Mouse (Mus musculus) liver, embryonic 11.5 days (tissue): ENCODE results near the gene 9130213A22Rik. TPM values are rescaled to one million over a fixed set of nuclear protein-coding genes. Genes with fewer than 3 reads are reported as not detected.
A peak's percentile ranks its signal among the peaks of the same experiment; 100 is the strongest.

Source experiments
- ATAC-seq: fragments of 200-750 bp; cut with Nextera tagmentation; replicated peaks from 2 replicates; pipeline ENCODE4 v1.8.0; 2017; ENCODE audit warnings: moderate number of reproducible peaks, mild to moderate bottlenecking, moderate TSS enrichment, moderate library complexity; ENCODE audit not compliant: low FRiP score
- DNase-seq: peaks from one replicate; pipeline ENCODE4 v3.0.0-alpha.2; 2017; ENCODE audit warnings: low spot score
- H3K27ac ChIP-seq: fragments of 300-500 bp; sonication (generic); 2 replicates; pipeline ENCODE4 v1.5.1; 2014; ENCODE audit warnings: mild to moderate bottlenecking, low read depth, low read length, control low read depth
- H3K27me3 ChIP-seq: fragments of 300-500 bp; sonication (generic); replicated peaks from 2 replicates; pipeline ENCODE4 v1.6.1; 2014; ENCODE audit warnings: low read length, mixed read lengths; ENCODE audit not compliant: control insufficient read depth, insufficient read depth
- H3K36me3 ChIP-seq: fragments of 300-500 bp; sonication (generic); 2 replicates; pipeline ENCODE4 v1.6.1; 2014; ENCODE audit warnings: mild to moderate bottlenecking, low read length, moderate library complexity, mixed read lengths; ENCODE audit not compliant: control insufficient read depth, insufficient read depth
- H3K4me1 ChIP-seq: fragments of 300-500 bp; sonication (generic); replicated peaks from 2 replicates; pipeline ENCODE4 v1.6.1; 2014; ENCODE audit warnings: low read length, mixed read lengths; ENCODE audit not compliant: control insufficient read depth, insufficient read depth
- H3K4me2 ChIP-seq: fragments of 300-500 bp; sonication (generic); 2 replicates; pipeline ENCODE4 v1.6.1; 2014; ENCODE audit warnings: mild to moderate bottlenecking, control low read depth, moderate library complexity
- H3K4me3 ChIP-seq: fragments of 300-500 bp; sonication (generic); 2 replicates; pipeline ENCODE4 v1.5.1; 2014; ENCODE audit warnings: low read depth, low read length, control low read depth
- H3K9ac ChIP-seq: fragments of 300-500 bp; sonication (generic); 2 replicates; pipeline ENCODE4 v1.6.1; 2014; ENCODE audit warnings: low read depth, low read length, control low read depth
- H3K9me3 ChIP-seq: fragments of 300-500 bp; sonication (generic); 2 replicates; pipeline ENCODE4 v1.6.1; 2016; ENCODE audit warnings: low read length, inconsistent platforms, mixed read lengths; ENCODE audit not compliant: control insufficient read depth
- WGBS: fragments of 180-500 bp; shearing (Covaris S2); extraction: QIAGEN DNeasy Blood & Tissue Kit; methylation state at CpG from one replicate; pipeline ENCODE4 v1.1.7; 2014; 5-methylcytosine and 5-hydroxymethylcytosine counted together
- polyA plus RNA-seq: library from polyadenylated mRNA; unstranded; fragments of >200 nt; fragmentation: Nextera tagmentation; extraction: Ambion mirVana; gene quantifications from 2 replicates; pipeline ENCODE4 v1.2.1, GENCODE M21; 2014

Gene 9130213A22Rik
- polyA plus RNA-seq, 1 experiment from 2014 or later, result 0.10 TPM

DNA sequence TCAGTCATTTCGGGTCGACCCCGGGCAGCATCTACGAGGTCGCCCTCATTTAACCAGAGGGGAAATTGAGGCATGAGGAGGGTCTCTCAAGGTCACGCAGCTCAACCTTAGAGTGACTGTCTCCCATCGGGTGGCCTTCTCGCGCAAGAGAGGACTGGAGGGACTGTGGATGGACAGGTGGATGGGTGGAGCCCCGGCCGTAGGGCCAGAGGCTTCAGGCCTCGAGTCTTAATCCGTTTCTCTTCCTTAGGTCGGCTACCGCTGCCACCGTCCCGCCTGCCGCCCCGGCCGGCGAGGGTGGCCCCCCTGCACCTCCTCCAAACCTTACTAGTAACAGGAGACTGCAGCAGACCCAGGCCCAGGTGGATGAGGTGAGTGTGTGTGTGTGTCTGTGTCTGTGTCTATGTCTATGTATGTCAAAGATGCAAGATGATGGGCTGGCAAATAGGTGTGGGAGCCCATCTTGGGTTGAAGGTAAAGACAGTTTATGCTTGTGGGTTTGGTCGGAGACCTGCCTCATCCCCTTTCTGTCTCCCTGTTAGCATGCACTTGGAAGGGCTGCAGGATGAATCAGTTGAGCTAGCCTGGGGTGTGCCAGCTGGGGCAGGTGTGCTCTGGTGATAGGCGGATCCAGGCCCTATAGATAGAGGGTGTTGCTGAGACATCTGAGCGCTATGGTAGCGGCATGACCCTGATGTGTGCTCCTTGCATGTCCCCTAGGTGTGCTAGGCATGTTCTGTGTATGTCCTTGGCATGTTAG lies 33.4 kb downstream of the 9130213A22Rik start:
- WGBS, result 7% methylated on average over 25 of the region's 25 CpGs

DNA sequence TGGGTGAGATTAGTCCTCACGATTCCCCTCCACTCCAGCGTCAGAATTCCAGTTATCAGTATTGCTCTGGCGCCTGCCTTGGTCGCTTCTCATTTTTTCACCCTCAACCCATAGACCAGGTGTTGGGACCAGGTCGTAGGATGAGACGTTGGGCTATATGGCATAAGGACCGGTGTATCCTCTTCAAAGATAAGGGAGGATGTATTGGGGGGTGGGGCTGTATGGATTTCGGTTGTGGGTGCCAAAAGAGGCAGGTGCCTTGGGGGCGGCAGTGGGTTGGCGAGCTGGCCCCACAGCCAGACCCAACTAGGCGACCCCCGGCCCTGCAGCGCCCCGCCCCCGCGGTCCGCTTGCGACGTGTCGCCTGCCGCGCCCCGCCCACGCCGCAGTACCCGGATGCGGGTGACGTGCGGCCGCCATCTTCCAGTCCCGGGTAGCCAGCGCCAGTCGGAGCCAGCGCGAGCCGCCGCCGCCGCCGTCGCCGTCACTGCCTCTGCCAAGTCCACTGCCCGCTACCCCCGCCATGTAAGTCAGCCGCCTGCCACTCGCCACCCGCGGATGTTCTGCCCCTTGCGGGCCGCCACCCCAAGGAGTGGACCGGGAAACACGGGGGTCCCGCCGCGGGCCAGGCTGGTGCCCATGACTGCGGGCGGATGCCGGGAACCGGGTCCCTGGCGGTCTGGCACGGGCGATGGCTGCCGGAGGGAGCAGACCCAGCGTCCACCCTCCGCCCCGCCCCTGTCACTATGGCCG lies 34.1 kb downstream of the 9130213A22Rik start, which contains the start of gene Vamp2:
TSS of gene Vamp2 (plus strand) at position 388 of the 753 bp plus-strand sequence.
- peak within 1 kb of the TSS; percentile 84 for H3K4me2 ChIP-seq
- H3K4me1 ChIP-seq, result peaks cover 20% of the 10 kb centered on the region
- no peaks in the 10 kb centered on the region for H3K27me3 ChIP-seq
- ATAC-seq (peak; percentile 76), DNase-seq (peak; percentile 90)
- peak within 1 kb of the TSS; percentile 97 for H3K9ac ChIP-seq
- H3K4me3 ChIP-seq, result peak within 1 kb of the TSS; percentile 91
- peaks cover 14% of the 10 kb centered on the region for H3K36me3 ChIP-seq
- H3K9me3 ChIP-seq, result no peaks in the 10 kb centered on the region
- under 1% methylated on average over 58 of the region's 67 CpGs for WGBS
- H3K27ac ChIP-seq, result peak within 1 kb of the TSS; percentile 89

More for the DNA sequence above, 33.4 kb downstream of the 9130213A22Rik start:
- ATAC-seq (peak; percentile 74), DNase-seq (peak; percentile 52)
- Histone ChIP-seq H3K4me1 (peaks cover 20% of the 10 kb centered on the region), H3K9me3 (no peaks in the 10 kb centered on the region), H3K27me3 (no peaks in the 10 kb centered on the region), H3K4me2 (peak overlapping the region; percentile 84), H3K9ac (peak overlapping the region; percentile 97), H3K4me3 (peak overlapping the region; percentile 91), H3K36me3 (peaks cover 14% of the 10 kb centered on the region), H3K27ac (peak overlapping the region; percentile 89)

DNA sequence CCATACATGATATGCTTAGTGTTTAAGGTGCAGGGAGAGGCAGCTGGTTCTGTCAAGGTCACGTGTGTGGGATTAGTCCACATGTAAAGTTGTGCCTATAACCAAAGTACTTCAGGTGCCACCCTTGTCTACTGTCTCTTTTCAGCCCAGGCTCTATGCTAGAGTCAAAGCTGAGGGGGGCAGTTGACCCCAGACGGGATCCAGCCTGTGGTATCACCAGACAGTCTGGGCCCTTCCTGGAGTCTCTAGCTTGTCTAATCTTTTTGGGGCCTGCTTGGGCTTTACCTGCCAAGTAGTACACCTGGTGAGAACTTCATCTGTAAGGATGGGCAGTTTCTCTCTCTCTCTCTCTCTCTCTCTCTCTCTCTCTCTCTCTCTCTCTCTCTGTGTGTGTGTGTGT lies 34.8 kb downstream of the 9130213A22Rik start:
- 57% methylated on average over 2 of the region's 2 CpGs for WGBS
- peak overlapping the region; percentile 97 for H3K9ac ChIP-seq
- ATAC-seq (no peak), DNase-seq (no peak)
- H3K27ac ChIP-seq, result no peak overlapping the region
- peak overlapping the region; percentile 84 for H3K4me2 ChIP-seq
- H3K4me3 ChIP-seq, result peak overlapping the region; percentile 91
- H3K27me3 ChIP-seq, result no peaks in the 10 kb centered on the region
- H3K36me3 ChIP-seq, result peaks cover 12% of the 10 kb centered on the region
- peaks cover 20% of the 10 kb centered on the region for H3K4me1 ChIP-seq
- no peaks in the 10 kb centered on the region for H3K9me3 ChIP-seq

DNA sequence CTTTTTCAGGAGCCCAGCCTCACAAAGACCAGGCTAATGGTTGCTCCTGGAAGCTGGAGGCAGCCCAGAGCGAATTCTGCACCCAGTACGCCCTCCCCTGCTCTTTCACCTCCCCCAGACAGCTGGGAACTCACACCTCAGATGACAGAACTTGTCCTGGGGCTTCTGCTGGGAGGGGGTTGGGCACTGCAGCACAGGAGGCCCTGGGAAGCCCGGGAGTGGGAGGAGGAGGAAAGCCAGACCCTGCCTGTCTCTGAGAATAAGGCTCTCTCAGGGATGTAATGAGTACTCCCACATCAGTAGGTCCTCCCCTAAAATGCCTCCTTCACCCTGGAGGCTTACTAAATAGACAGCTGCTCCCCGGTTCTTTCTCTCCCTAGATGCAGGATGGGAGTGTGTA lies 35.3 kb downstream of the 9130213A22Rik start:
- Histone ChIP-seq H3K4me3 (no peak overlapping the region), H3K9ac (no peak overlapping the region), H3K4me1 (peaks cover 20% of the 10 kb centered on the region), H3K27me3 (no peaks in the 10 kb centered on the region), H3K9me3 (no peaks in the 10 kb centered on the region), H3K27ac (no peak overlapping the region), H3K36me3 (peaks cover 10% of the 10 kb centered on the region), H3K4me2 (no peak overlapping the region)
- WGBS, result 44% methylated on average over 4 of the region's 4 CpGs
- ATAC-seq, result no peak
- DNase-seq, result no peak

DNA sequence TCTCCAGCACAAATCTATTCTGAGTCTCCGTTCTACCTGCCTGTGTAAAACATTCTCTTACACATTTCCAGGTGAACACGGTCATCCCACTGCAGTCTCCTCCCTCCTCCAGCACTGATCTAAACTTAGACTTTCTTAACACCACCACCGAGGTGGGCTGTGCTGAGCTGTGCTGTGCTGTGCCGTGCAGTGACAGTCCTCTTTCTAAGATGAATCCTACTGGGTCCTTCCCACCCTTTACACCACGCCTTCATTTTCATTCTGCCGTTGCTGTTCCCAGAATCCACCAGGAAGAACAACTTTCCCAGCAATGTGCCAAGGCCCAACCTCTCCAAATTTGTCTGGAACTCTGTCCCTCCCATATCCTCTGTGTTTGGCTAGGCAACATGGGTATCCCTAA lies 36.0 kb downstream of the 9130213A22Rik start:
- no peak overlapping the region for H3K4me3 ChIP-seq
- no peak for ATAC-seq

DNA sequence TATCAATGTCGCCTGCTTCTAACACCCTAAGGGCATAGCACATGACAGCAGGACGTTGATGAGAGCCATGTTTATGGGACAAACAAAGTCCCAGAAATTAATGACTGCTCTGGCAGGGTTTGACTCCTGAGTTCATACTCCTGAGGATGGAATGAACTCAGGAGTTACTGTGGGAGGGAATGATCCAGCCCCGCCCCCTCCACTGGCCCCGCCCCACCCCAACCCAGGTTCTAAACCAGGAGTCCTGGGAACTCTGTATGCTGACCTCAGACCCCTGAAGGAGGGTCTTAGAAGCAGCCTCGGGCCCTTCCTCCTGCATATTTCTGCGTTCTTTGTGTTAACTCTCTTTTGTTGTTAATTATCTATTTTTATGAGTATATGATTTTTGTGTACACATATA lies 36.8 kb downstream of the 9130213A22Rik start:
- WGBS, result 65% methylated on average over 6 of the region's 6 CpGs

More for the DNA sequence above, 36.0 kb downstream of the 9130213A22Rik start:
- WGBS, result 62% methylated on average over 6 of the region's 6 CpGs
- Histone ChIP-seq H3K4me2 (no peak overlapping the region), H3K36me3 (peaks cover 10% of the 10 kb centered on the region), H3K4me1 (peaks cover 20% of the 10 kb centered on the region), H3K27ac (no peak overlapping the region), H3K9me3 (no peaks in the 10 kb centered on the region), H3K9ac (no peak overlapping the region), H3K27me3 (no peaks in the 10 kb centered on the region)
- no peak for DNase-seq

DNA sequence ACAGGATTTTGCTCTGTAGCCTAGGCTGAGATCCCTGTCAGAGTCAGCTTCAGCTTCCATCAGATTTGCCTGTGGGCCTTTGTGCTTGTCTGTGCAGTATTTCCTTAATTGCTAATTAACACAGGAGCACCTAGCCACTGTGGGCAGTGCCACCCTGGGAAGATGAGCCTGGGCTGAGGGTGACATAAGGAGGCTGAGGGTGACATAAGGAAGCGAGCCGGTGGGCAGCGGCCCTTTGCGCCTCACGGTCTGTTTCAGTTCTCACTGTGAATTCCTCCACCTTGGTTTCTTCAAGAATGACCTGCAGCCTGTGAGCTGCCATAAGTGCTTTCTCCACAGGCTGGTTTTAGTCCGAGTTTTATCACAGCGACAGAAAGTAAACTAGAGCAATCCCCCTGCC lies 40.8 kb downstream of the 9130213A22Rik start:
- H3K27ac ChIP-seq, result no peak overlapping the region
- H3K36me3 ChIP-seq, result no peaks in the 10 kb centered on the region
- H3K4me1 ChIP-seq, result no peaks in the 10 kb centered on the region
- no peak overlapping the region for H3K4me2 ChIP-seq
- DNase-seq, result no peak
- 78% methylated on average over 7 of the region's 7 CpGs for WGBS
- no peak overlapping the region for H3K9ac ChIP-seq
- no peak for ATAC-seq
- H3K27me3 ChIP-seq, result no peaks in the 10 kb centered on the region
- no peaks in the 10 kb centered on the region for H3K9me3 ChIP-seq
- no peak overlapping the region for H3K4me3 ChIP-seq

More for the DNA sequence above, 36.8 kb downstream of the 9130213A22Rik start:
- Histone ChIP-seq H3K27ac (no peak overlapping the region), H3K4me1 (peaks cover 20% of the 10 kb centered on the region), H3K27me3 (no peaks in the 10 kb centered on the region), H3K9ac (no peak overlapping the region), H3K9me3 (no peaks in the 10 kb centered on the region), H3K4me2 (no peak overlapping the region), H3K36me3 (peaks cover 8% of the 10 kb centered on the region; the same call in 1 of the 2 replicates), H3K4me3 (no peak overlapping the region)
- no peak for ATAC-seq
- DNase-seq, result no peak

DNA sequence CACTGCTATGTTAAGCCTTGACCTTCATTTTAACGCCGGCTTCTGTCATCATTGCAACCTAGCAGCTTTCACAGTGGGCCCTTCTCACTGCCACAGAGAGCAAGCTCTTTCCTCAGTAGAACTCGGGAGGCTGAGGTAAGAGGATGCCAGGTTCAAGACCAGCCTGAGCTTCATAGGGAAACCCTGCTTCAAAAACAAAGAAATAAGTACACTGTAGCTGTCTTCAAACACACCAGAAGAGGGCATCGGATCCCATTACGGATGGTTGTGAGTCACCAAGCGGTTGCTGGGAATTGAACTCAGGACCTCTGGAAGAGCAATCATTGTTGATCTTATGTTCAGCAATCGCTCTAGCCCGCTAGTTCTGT lies 41.5 kb downstream of the 9130213A22Rik start:
- Histone ChIP-seq H3K27ac (no peak overlapping the region), H3K4me2 (no peak overlapping the region), H3K27me3 (no peaks in the 10 kb centered on the region), H3K4me3 (no peak overlapping the region), H3K36me3 (no peaks in the 10 kb centered on the region), H3K9me3 (no peaks in the 10 kb centered on the region), H3K4me1 (no peaks in the 10 kb centered on the region), H3K9ac (no peak overlapping the region)
- ATAC-seq (no peak), DNase-seq (no peak)
- 88% methylated on average over 8 of the region's 8 CpGs for WGBS
